Mouse (Mus musculus): ENCODE data around the gene Tubd1. TPM values are rescaled to one million over a fixed set of nuclear protein-coding genes. Genes with fewer than 3 reads are reported as not detected.

The Tubd1 gene
- polyA plus RNA-seq, 1 experiment from 2014 or later, result 11.1 TPM

GRCm38 (mm10) chr11:86568425-86568824 is 23.6 kb downstream of the Tubd1 start:
- Histone ChIP-seq H3K27ac (ENCODE audit: poor library complexity, severe bottlenecking) (no peak overlapping the region), H3K9ac (no peak overlapping the region), H3K4me1 (replicated peaks) (peaks cover 19% of the 10 kb centered on the region), H3K4me2 (no peak overlapping the region), H3K27me3 (replicated peaks) (no peaks in the 10 kb centered on the region), H3K36me3 (peaks cover 18% of the 10 kb centered on the region; the same call in 1 of the 2 replicates), H3K9me3 (replicated peaks) (no peaks in the 10 kb centered on the region), H3K4me3 (no peak overlapping the region)
- whole genome bisulfite sequencing, result 57% methylated on average over 3 of the region's 3 CpGs
- ATAC-seq (ENCODE audit: insufficient number of reproducible peaks, low FRiP score), result no peak

- WGBS, result 42% methylated on average over 9 of the region's 9 CpGs
- ATAC-seq (ENCODE audit: insufficient number of reproducible peaks, low FRiP score), result no peak; the same call in 1 of the 2 replicates
- Histone ChIP-seq H3K4me3 (no peak overlapping the region), H3K36me3 (peaks cover 14% of the 10 kb centered on the region; the same call in 1 of the 2 replicates), H3K4me1 (replicated peaks) (peaks cover 19% of the 10 kb centered on the region), H3K27ac (ENCODE audit: poor library complexity, severe bottlenecking) (peak overlapping the region; percentile 79), H3K9ac (no peak overlapping the region), H3K27me3 (replicated peaks) (no peaks in the 10 kb centered on the region), H3K4me2 (0 out of 2 replicates have a peak overlapping the region, but pooled peaks have one; percentile 17), H3K9me3 (replicated peaks) (no peaks in the 10 kb centered on the region)
Observed at GRCm38 (mm10) chr11:86570261-86570746, 25.5 kb downstream of the Tubd1 start.

- peaks cover 8% of the 10 kb centered on the region; the same call in 1 of the 2 replicates for H3K36me3 ChIP-seq
- H3K9ac ChIP-seq, result no peak overlapping the region
- no peaks in the 10 kb centered on the region for H3K9me3 ChIP-seq (replicated peaks)
- H3K4me1 ChIP-seq (replicated peaks), result peaks cover 22% of the 10 kb centered on the region
- no peak overlapping the region for H3K4me3 ChIP-seq
- no peak for ATAC-seq (ENCODE audit: insufficient number of reproducible peaks, low FRiP score)
- peak overlapping the region; percentile 60 for H3K27ac ChIP-seq (ENCODE audit: poor library complexity, severe bottlenecking)
- H3K4me2 ChIP-seq, result peak overlapping the region; percentile 8
- no peaks in the 10 kb centered on the region for H3K27me3 ChIP-seq (replicated peaks)
- 42% methylated on average over 15 of the region's 15 CpGs for WGBS
Observed at GRCm38 (mm10) chr11:86571047-86571855, 26.5 kb downstream of the Tubd1 start.

GRCm38 (mm10) chr11:86571871-86572270 is 27.1 kb downstream of the Tubd1 start:
- WGBS, result 69% methylated on average over 4 of the region's 4 CpGs
- H3K9me3 ChIP-seq (replicated peaks), result no peaks in the 10 kb centered on the region
- H3K27ac ChIP-seq (ENCODE audit: poor library complexity, severe bottlenecking), result 0 out of 2 replicates have a peak overlapping the region, but pooled peaks have one; percentile 60
- peaks cover 28% of the 10 kb centered on the region for H3K4me1 ChIP-seq (replicated peaks)
- peaks cover 5% of the 10 kb centered on the region; the same call in 1 of the 2 replicates for H3K36me3 ChIP-seq
- no peak overlapping the region for H3K9ac ChIP-seq
- peak overlapping the region; percentile 8 for H3K4me2 ChIP-seq
- no peak overlapping the region for H3K4me3 ChIP-seq
- no peak for ATAC-seq (ENCODE audit: insufficient number of reproducible peaks, low FRiP score)
- no peaks in the 10 kb centered on the region for H3K27me3 ChIP-seq (replicated peaks)

GRCm38 (mm10) chr11:86572623-86573022 is 27.8 kb downstream of the Tubd1 start:
- Histone ChIP-seq H3K4me2 (no peak overlapping the region), H3K27me3 (replicated peaks) (no peaks in the 10 kb centered on the region), H3K27ac (ENCODE audit: poor library complexity, severe bottlenecking) (no peak overlapping the region), H3K4me1 (replicated peaks) (peaks cover 36% of the 10 kb centered on the region), H3K9ac (no peak overlapping the region), H3K4me3 (no peak overlapping the region), H3K9me3 (replicated peaks) (no peaks in the 10 kb centered on the region), H3K36me3 (no peaks in the 10 kb centered on the region)
- no peak for ATAC-seq (ENCODE audit: insufficient number of reproducible peaks, low FRiP score)
- WGBS, result 69% methylated on average over 2 of the region's 2 CpGs

- WGBS, result 84% methylated on average over 6 of the region's 6 CpGs
- H3K4me1 ChIP-seq (replicated peaks), result peaks cover 43% of the 10 kb centered on the region
- no peak for ATAC-seq (ENCODE audit: insufficient number of reproducible peaks, low FRiP score)
Observed at GRCm38 (mm10) chr11:86573646-86574231, 28.9 kb downstream of the Tubd1 start.

GRCm38 (mm10) chr11:86574408-86574807 is 29.6 kb downstream of the Tubd1 start:
- Histone ChIP-seq H3K36me3 (no peaks in the 10 kb centered on the region), H3K4me2 (no peak overlapping the region), H3K9ac (no peak overlapping the region), H3K27ac (ENCODE audit: poor library complexity, severe bottlenecking) (no peak overlapping the region), H3K27me3 (replicated peaks) (no peaks in the 10 kb centered on the region), H3K9me3 (replicated peaks) (no peaks in the 10 kb centered on the region), H3K4me3 (no peak overlapping the region), H3K4me1 (replicated peaks) (peaks cover 50% of the 10 kb centered on the region)
- ATAC-seq (ENCODE audit: insufficient number of reproducible peaks, low FRiP score), result no peak
- 35% methylated on average over 2 of the region's 2 CpGs for WGBS

More at GRCm38 (mm10) chr11:86573646-86574231, 28.9 kb downstream of the Tubd1 start:
- Histone ChIP-seq H3K27ac (ENCODE audit: poor library complexity, severe bottlenecking) (no peak overlapping the region), H3K27me3 (replicated peaks) (no peaks in the 10 kb centered on the region), H3K4me3 (no peak overlapping the region), H3K9ac (no peak overlapping the region), H3K4me2 (no peak overlapping the region), H3K36me3 (no peaks in the 10 kb centered on the region), H3K9me3 (replicated peaks) (no peaks in the 10 kb centered on the region)

- 81% methylated on average over 7 of the region's 7 CpGs for WGBS
- H3K4me3 ChIP-seq, result no peak overlapping the region
- H3K4me2 ChIP-seq, result no peak overlapping the region
- no peaks in the 10 kb centered on the region for H3K36me3 ChIP-seq
- no peaks in the 10 kb centered on the region for H3K9me3 ChIP-seq (replicated peaks)
- no peak overlapping the region for H3K9ac ChIP-seq
- H3K4me1 ChIP-seq (replicated peaks), result peaks cover 48% of the 10 kb centered on the region
- no peak overlapping the region for H3K27ac ChIP-seq (ENCODE audit: poor library complexity, severe bottlenecking)
- no peaks in the 10 kb centered on the region for H3K27me3 ChIP-seq (replicated peaks)
- no peak for ATAC-seq (ENCODE audit: insufficient number of reproducible peaks, low FRiP score)
Observed at GRCm38 (mm10) chr11:86575632-86576378, 31.0 kb downstream of the Tubd1 start.

- WGBS, result 48% methylated on average over 4 of the region's 4 CpGs
- Histone ChIP-seq H3K9me3 (replicated peaks) (no peaks in the 10 kb centered on the region), H3K4me2 (no peak overlapping the region), H3K36me3 (no peaks in the 10 kb centered on the region), H3K4me3 (no peak overlapping the region), H3K9ac (no peak overlapping the region), H3K4me1 (replicated peaks) (peaks cover 50% of the 10 kb centered on the region), H3K27ac (ENCODE audit: poor library complexity, severe bottlenecking) (peak overlapping the region; percentile 75), H3K27me3 (replicated peaks) (no peaks in the 10 kb centered on the region)
- peak; percentile 66; the same call in 1 of the 2 replicates for ATAC-seq (ENCODE audit: insufficient number of reproducible peaks, low FRiP score)
Observed at GRCm38 (mm10) chr11:86577231-86577630, 32.4 kb downstream of the Tubd1 start.

GRCm38 (mm10) chr11:86578106-86578808 is 33.5 kb downstream of the Tubd1 start:
- H3K4me3 ChIP-seq, result no peak overlapping the region
- H3K9ac ChIP-seq, result no peak overlapping the region
- no peaks in the 10 kb centered on the region for H3K27me3 ChIP-seq (replicated peaks)
- WGBS, result 74% methylated on average over 6 of the region's 6 CpGs
- no peak overlapping the region for H3K4me2 ChIP-seq
- H3K36me3 ChIP-seq, result no peaks in the 10 kb centered on the region
- peak overlapping the region; percentile 75 for H3K27ac ChIP-seq (ENCODE audit: poor library complexity, severe bottlenecking)
- ATAC-seq (ENCODE audit: insufficient number of reproducible peaks, low FRiP score), result no peak
- H3K9me3 ChIP-seq (replicated peaks), result no peaks in the 10 kb centered on the region
- H3K4me1 ChIP-seq (replicated peaks), result peaks cover 54% of the 10 kb centered on the region

All from heart, embryonic 12.5 days (tissue).